Mouse (Mus musculus) stomach, postnatal 0 days (tissue): ENCODE measurements around the gene Wnt9a. TPM values are rescaled to one million over a fixed set of nuclear protein-coding genes. Genes with fewer than 3 reads are reported as not detected.

Experiments
- ATAC-seq: fragments of 200-750 bp; cut with Nextera tagmentation; 2 replicates; pipeline ENCODE4 v1.8.0; 2017; ENCODE audit not compliant: low FRiP score, low TSS enrichment
- DNase-seq: peaks from one replicate; pipeline ENCODE4 v3.0.0-alpha.2; 2016; ENCODE audit warnings: low spot score
- H3K27ac ChIP-seq: fragments of 300-500 bp; sonication (generic); replicated peaks from 2 replicates; pipeline ENCODE4 v1.5.1; 2014; ENCODE audit warnings: mild to moderate bottlenecking, control low read depth
- H3K27me3 ChIP-seq: fragments of 300-500 bp; sonication (generic); 2 replicates; pipeline ENCODE4 v1.6.1; 2014; ENCODE audit warnings: low read length; ENCODE audit not compliant: control insufficient read depth, insufficient read depth
- H3K36me3 ChIP-seq: fragments of 300-500 bp; sonication (generic); 2 replicates; pipeline ENCODE4 v1.6.1; 2014; ENCODE audit warnings: low read length, mixed read lengths; ENCODE audit not compliant: control insufficient read depth, insufficient read depth
- H3K4me1 ChIP-seq: fragments of 300-500 bp; sonication (generic); replicated peaks from 2 replicates; pipeline ENCODE4 v1.6.1; 2014; ENCODE audit warnings: antibody characterized with exemption; ENCODE audit not compliant: control insufficient read depth, insufficient read depth
- H3K4me2 ChIP-seq: fragments of 300-500 bp; sonication (generic); replicated peaks from 2 replicates; pipeline ENCODE4 v1.6.1; 2014; ENCODE audit warnings: low read depth, mild to moderate bottlenecking, control low read depth, moderate library complexity
- H3K4me3 ChIP-seq: fragments of 300-500 bp; sonication (generic); 2 replicates; pipeline ENCODE4 v1.5.1; 2014; ENCODE audit warnings: low read depth, low read length, control low read depth
- H3K9ac ChIP-seq: fragments of 300-500 bp; sonication (generic); 2 replicates; pipeline ENCODE4 v1.6.1; 2014; ENCODE audit warnings: mild to moderate bottlenecking, low read length, control low read depth, mixed read lengths
- H3K9me3 ChIP-seq: fragments of 300-500 bp; sonication (generic); 2 replicates; pipeline ENCODE4 v1.6.1; 2016; ENCODE audit warnings: low read length; ENCODE audit not compliant: control insufficient read depth
- CTCF ChIP-seq: IDR thresholded peaks from 2 replicates; pipeline ENCODE4 v1.5.1; 2016; ENCODE audit warnings: antibody characterized with exemption, low read depth, mild to moderate bottlenecking, moderate library complexity
- EP300 ChIP-seq: optimal IDR thresholded peaks from 2 replicates; pipeline ENCODE3; 2016; ENCODE audit warnings: antibody characterized with exemption
- WGBS: fragments of 180-500 bp; shearing (Covaris S2); extraction: QIAGEN DNeasy Blood & Tissue Kit; methylation state at CpG from one replicate; pipeline ENCODE4 v1.1.7; 2014; 5-methylcytosine and 5-hydroxymethylcytosine counted together
- polyA plus RNA-seq: library from polyadenylated mRNA; unstranded; fragments of >200 nt; fragmentation: Nextera tagmentation; extraction: Ambion mirVana; gene quantifications from 2 replicates; pipeline ENCODE4 v1.2.1, GENCODE M21; 2015

Gene Wnt9a
- polyA plus RNA-seq: 2.3 and 2.8 TPM in 2 replicates

- Histone ChIP-seq H3K27ac (peak within 1 kb of the TSS; percentile 79), H3K27me3 (no peaks in the 10 kb centered on the region), H3K36me3 (no peaks in the 10 kb centered on the region), H3K4me2 (peak within 1 kb of the TSS; percentile 90), H3K4me3 (peak within 1 kb of the TSS; percentile 70), H3K9me3 (no peaks in the 10 kb centered on the region), H3K9ac (peak within 1 kb of the TSS; percentile 78), H3K4me1 (peaks cover 3% of the 10 kb centered on the region)
- WGBS: under 1% methylated on average over 109 of the region's 128 CpGs
- no peak for TF ChIP-seq EP300
- no peak for TF ChIP-seq CTCF
- DNase-seq (peak; percentile 64), ATAC-seq (peak; percentile 72)
These were observed at the start of gene Wnt9a for GRCm38 (mm10) chr11:59306461-59307421. Gene Wnt9a (plus strand): TSS chr11:59306928.

GRCm38 (mm10) chr11:59259647-59260046, 47.1 kb upstream of the Wnt9a start:
- H3K9ac ChIP-seq: no peak overlapping the region
- TF ChIP-seq EP300: no peak
- no peak for TF ChIP-seq CTCF
- WGBS: 66% methylated on average over 7 of the region's 7 CpGs
- ATAC-seq (no peak), DNase-seq (no peak)
- no peak overlapping the region for H3K4me3 ChIP-seq
- no peaks in the 10 kb centered on the region for H3K9me3 ChIP-seq
- H3K27me3 ChIP-seq: no peaks in the 10 kb centered on the region; the same call in 1 of the 2 replicates
- H3K4me1 ChIP-seq: peaks cover 4% of the 10 kb centered on the region; the same call in 1 of the 2 replicates
- H3K4me2 ChIP-seq: no peak overlapping the region
- H3K27ac ChIP-seq: no peak overlapping the region
- no peaks in the 10 kb centered on the region for H3K36me3 ChIP-seq

- no peaks in the 10 kb centered on the region; the same call in 1 of the 2 replicates for H3K27me3 ChIP-seq
- peak overlapping the region; percentile 49; the same call in 1 of the 2 replicates for H3K27ac ChIP-seq
- no peaks in the 10 kb centered on the region for H3K9me3 ChIP-seq
- peaks cover 4% of the 10 kb centered on the region; the same call in 1 of the 2 replicates for H3K4me1 ChIP-seq
- no peak for TF ChIP-seq EP300
- no peak for TF ChIP-seq CTCF
- H3K4me3 ChIP-seq: no peak overlapping the region
- H3K9ac ChIP-seq: no peak overlapping the region
- DNase-seq: peak; percentile 73
- 51% methylated on average over 10 of the region's 10 CpGs for WGBS
- no peaks in the 10 kb centered on the region for H3K36me3 ChIP-seq
- H3K4me2 ChIP-seq: no peak overlapping the region
- ATAC-seq: peak; percentile 88
These were observed 45.8 kb upstream of the Wnt9a start for GRCm38 (mm10) chr11:59260706-59261493.

GRCm38 (mm10) chr11:59262308-59262707, 44.4 kb upstream of the Wnt9a start:
- H3K9me3 ChIP-seq: no peaks in the 10 kb centered on the region
- H3K27ac ChIP-seq: no peak overlapping the region
- H3K27me3 ChIP-seq: no peaks in the 10 kb centered on the region; the same call in 1 of the 2 replicates
- H3K4me1 ChIP-seq: peaks cover 4% of the 10 kb centered on the region; the same call in 1 of the 2 replicates
- no peak overlapping the region for H3K4me3 ChIP-seq
- DNase-seq (no peak), ATAC-seq (no peak)
- no peaks in the 10 kb centered on the region for H3K36me3 ChIP-seq
- H3K4me2 ChIP-seq: no peak overlapping the region
- no peak overlapping the region for H3K9ac ChIP-seq
- TF ChIP-seq EP300 (no peak), CTCF (no peak)

- Histone ChIP-seq H3K27me3 (no peaks in the 10 kb centered on the region; the same call in 1 of the 2 replicates), H3K36me3 (no peaks in the 10 kb centered on the region), H3K4me1 (peaks cover 4% of the 10 kb centered on the region; the same call in 1 of the 2 replicates), H3K9ac (peak overlapping the region; percentile 64), H3K9me3 (no peaks in the 10 kb centered on the region), H3K27ac (no peak overlapping the region), H3K4me3 (peak overlapping the region; percentile 54), H3K4me2 (peak overlapping the region; percentile 90)
- DNase-seq (peak; percentile 66), ATAC-seq (peak; percentile 56; the same call in 1 of the 2 replicates)
- 1% methylated on average over 54 of the region's 56 CpGs for WGBS
- TF ChIP-seq CTCF: peak; percentile 68
- TF ChIP-seq EP300: no peak
These were observed 42.7 kb upstream of the Wnt9a start for GRCm38 (mm10) chr11:59263870-59264563.
